Mouse (Mus musculus) intestine, postnatal 0 days (tissue): Measurements from ENCODE around the gene Npas2. TPM values are rescaled to one million over a fixed set of nuclear protein-coding genes. Genes with fewer than 3 reads are reported as not detected.

Experiments
- ATAC-seq: fragments of 200-750 bp; cut with Nextera tagmentation; 2 replicates; pipeline ENCODE4 v1.8.0; 2017; ENCODE audit warnings: mild to moderate bottlenecking, moderate TSS enrichment, moderate library complexity
- H3K27ac ChIP-seq: fragments of 300-500 bp; sonication (generic); 2 replicates; pipeline ENCODE4 v1.5.1; 2014; ENCODE audit warnings: mild to moderate bottlenecking, low read depth, low read length, moderate library complexity
- H3K27me3 ChIP-seq: fragments of 300-500 bp; sonication (generic); replicated peaks from 2 replicates; pipeline ENCODE4 v1.6.1; 2014; ENCODE audit warnings: low read length, mixed read lengths; ENCODE audit not compliant: control insufficient read depth, insufficient read depth
- H3K36me3 ChIP-seq: fragments of 300-500 bp; sonication (generic); 2 replicates; pipeline ENCODE4 v1.6.1; 2014; ENCODE audit warnings: mild to moderate bottlenecking, moderate library complexity; ENCODE audit not compliant: control insufficient read depth, insufficient read depth
- H3K4me1 ChIP-seq: fragments of 300-500 bp; sonication (generic); replicated peaks from 2 replicates; pipeline ENCODE4 v1.6.1; 2014; ENCODE audit warnings: antibody characterized with exemption, low read length, mixed read lengths; ENCODE audit not compliant: control insufficient read depth, insufficient read depth
- H3K4me2 ChIP-seq: fragments of 300-500 bp; sonication (generic); replicated peaks from 2 replicates; pipeline ENCODE4 v1.6.1; 2014; ENCODE audit warnings: low read depth, mild to moderate bottlenecking, moderate library complexity
- H3K4me3 ChIP-seq: fragments of 300-500 bp; sonication (generic); 2 replicates; pipeline ENCODE4 v1.5.1; 2014; ENCODE audit warnings: low read depth, low read length
- H3K9ac ChIP-seq: fragments of 300-500 bp; sonication (generic); 2 replicates; pipeline ENCODE4 v1.6.1; 2014; ENCODE audit warnings: mild to moderate bottlenecking, low read depth, low read length
- H3K9me3 ChIP-seq: fragments of 300-500 bp; sonication (generic); 2 replicates; pipeline ENCODE4 v1.6.1; 2016; ENCODE audit warnings: mixed run types; ENCODE audit not compliant: control insufficient read depth
- CTCF ChIP-seq: sonication (generic); IDR thresholded peaks from 2 replicates; pipeline ENCODE4 v1.5.1; 2016; ENCODE audit warnings: low read depth, mild to moderate bottlenecking, control low read depth, antibody characterized with exemption, moderate library complexity
- WGBS: fragments of 180-500 bp; shearing (Covaris S2); extraction: QIAGEN DNeasy Blood & Tissue Kit; methylation state at CpG from one replicate; pipeline ENCODE4 v1.1.7; 2014; 5-methylcytosine and 5-hydroxymethylcytosine counted together
- polyA plus RNA-seq: library from polyadenylated mRNA; unstranded; fragments of >200 nt; fragmentation: Nextera tagmentation; extraction: Ambion mirVana; gene quantifications from 2 replicates; pipeline ENCODE4 v1.2.1, GENCODE M21; 2015

Gene Npas2
- polyA plus RNA-seq, 1 experiment from 2014 or later, result 4.1 TPM

DNA sequence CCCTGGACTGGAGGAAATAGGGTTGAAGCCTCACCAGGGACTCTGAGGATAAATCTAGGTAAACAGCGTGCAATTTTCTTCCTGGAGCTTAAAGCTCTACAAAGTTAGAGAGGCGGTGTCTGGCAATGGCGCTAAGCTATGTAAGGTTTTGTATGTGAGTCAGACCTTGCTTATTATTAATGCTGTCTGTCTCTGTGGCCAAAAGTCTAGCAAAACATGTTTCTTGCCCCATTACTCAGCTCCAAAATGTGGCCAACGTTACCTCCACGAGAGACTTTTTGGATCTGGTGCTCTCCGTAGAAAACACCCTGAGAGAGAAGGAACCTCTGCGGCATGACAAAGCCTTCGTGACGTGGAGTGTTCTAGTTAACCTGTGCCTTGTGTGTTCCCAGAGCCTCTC lies 93.5 kb downstream of the Npas2 start:
- Histone ChIP-seq H3K27ac (no peak overlapping the region), H3K9me3 (no peaks in the 10 kb centered on the region), H3K9ac (no peak overlapping the region), H3K4me2 (no peak overlapping the region), H3K27me3 (no peaks in the 10 kb centered on the region), H3K4me3 (no peak overlapping the region), H3K4me1 (no peaks in the 10 kb centered on the region), H3K36me3 (no peaks in the 10 kb centered on the region; the same call in 1 of the 2 replicates)
- no peak for TF ChIP-seq CTCF
- WGBS, result 93% methylated on average over 9 of the region's 9 CpGs
- ATAC-seq, result no peak

DNA sequence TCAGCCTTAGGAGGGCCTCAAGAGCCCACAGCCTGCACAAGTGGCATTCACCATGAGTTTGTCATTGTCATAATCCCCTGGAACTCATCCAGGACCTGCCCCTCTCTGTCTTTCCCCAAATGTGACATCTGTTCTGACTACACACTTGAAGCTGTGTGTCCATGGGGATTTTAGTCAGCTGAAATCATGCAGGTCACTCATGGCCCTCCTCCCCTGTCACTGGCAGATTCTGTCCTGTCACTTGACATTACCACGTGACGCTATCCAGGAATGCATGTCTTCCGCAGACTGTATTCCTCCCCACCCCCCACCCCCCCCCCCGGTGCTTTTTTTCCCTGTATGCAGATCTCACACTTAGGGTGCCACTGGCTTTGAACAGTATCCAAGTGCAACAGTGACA lies 94.3 kb downstream of the Npas2 start:
- no peaks in the 10 kb centered on the region for H3K9me3 ChIP-seq
- no peak overlapping the region for H3K9ac ChIP-seq
- no peak overlapping the region for H3K27ac ChIP-seq
- H3K4me3 ChIP-seq, result no peak overlapping the region
- no peak overlapping the region for H3K4me2 ChIP-seq
- H3K36me3 ChIP-seq, result no peaks in the 10 kb centered on the region; the same call in 1 of the 2 replicates
- no peaks in the 10 kb centered on the region for H3K27me3 ChIP-seq
- TF ChIP-seq CTCF, result no peak
- no peaks in the 10 kb centered on the region for H3K4me1 ChIP-seq
- no peak for ATAC-seq
- whole genome bisulfite sequencing, result 54% methylated on average over 4 of the region's 4 CpGs

DNA sequence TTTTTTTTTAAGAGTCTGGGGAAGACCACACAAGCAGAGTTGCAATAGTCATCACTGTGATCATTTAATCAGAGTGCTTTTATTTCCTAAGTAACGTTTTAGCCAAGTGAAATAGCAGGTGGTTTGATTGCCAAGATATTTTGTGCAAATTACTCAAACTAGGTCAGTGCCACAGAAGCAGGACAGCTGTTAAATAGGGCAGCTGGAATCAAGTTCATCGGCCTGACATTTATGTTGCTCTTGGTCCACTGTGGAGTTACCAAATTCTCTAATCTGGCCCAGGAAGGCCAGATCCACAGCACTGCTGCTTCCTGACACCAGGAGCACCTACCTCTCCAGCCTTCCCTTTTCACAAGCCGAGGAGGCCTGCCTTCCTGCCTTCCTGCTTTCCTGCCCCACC lies 94.9 kb downstream of the Npas2 start:
- H3K36me3 ChIP-seq, result no peaks in the 10 kb centered on the region; the same call in 1 of the 2 replicates
- ATAC-seq, result no peak
- no peak overlapping the region for H3K4me2 ChIP-seq
- H3K4me1 ChIP-seq, result no peaks in the 10 kb centered on the region
- no peaks in the 10 kb centered on the region for H3K9me3 ChIP-seq
- no peak for TF ChIP-seq CTCF
- no peak overlapping the region for H3K4me3 ChIP-seq
- 61% methylated on average over 3 of the region's 3 CpGs for WGBS
- no peaks in the 10 kb centered on the region for H3K27me3 ChIP-seq
- H3K27ac ChIP-seq, result no peak overlapping the region
- H3K9ac ChIP-seq, result no peak overlapping the region

DNA sequence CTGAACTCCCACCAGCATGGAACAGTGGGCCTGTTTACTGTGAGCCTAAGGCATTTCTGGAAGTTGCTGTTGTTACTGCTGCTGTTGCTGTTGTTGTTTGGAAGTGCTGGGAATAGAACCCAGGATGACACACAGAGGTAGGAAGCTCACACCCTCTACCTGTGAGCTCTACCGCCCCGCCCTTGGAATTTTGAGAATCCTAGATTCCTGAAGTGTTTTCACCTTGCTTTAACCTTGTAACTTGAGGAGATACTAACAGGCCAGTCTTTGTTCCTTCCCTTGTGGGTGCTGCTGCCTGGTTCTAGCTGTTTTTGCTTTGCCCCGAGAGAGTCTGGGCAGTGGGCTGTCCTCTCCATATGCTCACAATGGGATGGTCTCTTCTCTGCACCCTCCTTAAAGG lies 98.5 kb downstream of the Npas2 start:
- no peak overlapping the region for H3K4me2 ChIP-seq
- WGBS, result 55% methylated on average over 3 of the region's 3 CpGs
- TF ChIP-seq CTCF, result no peak
- ATAC-seq, result no peak
- no peaks in the 10 kb centered on the region for H3K9me3 ChIP-seq
- no peak overlapping the region for H3K4me3 ChIP-seq
- no peak overlapping the region for H3K9ac ChIP-seq
- no peak overlapping the region for H3K27ac ChIP-seq
- H3K4me1 ChIP-seq, result no peaks in the 10 kb centered on the region
- no peaks in the 10 kb centered on the region for H3K36me3 ChIP-seq
- H3K27me3 ChIP-seq, result no peaks in the 10 kb centered on the region

DNA sequence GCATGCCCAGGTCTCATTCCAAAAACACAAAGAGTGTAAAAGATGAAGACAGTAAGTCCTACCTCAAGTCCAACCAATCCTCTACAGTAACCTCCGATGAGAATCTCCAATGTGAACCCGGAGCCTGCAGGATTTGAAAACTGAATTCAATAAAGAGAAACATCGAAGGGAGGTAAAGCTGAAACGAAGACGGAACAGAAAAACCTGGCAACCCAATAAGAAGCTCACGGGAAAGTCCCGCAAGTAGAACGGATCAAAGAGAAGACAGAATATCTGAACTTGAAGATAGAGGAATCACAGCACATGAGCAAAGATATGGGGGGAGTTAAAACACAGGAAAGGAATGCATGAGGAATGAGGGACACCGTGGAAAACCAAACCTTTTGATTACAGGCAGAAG lies 104.8 kb downstream of the Npas2 start:
- Histone ChIP-seq H3K27me3 (no peaks in the 10 kb centered on the region), H3K9ac (no peak overlapping the region), H3K4me3 (no peak overlapping the region), H3K4me2 (no peak overlapping the region), H3K9me3 (no peaks in the 10 kb centered on the region), H3K27ac (no peak overlapping the region), H3K36me3 (no peaks in the 10 kb centered on the region), H3K4me1 (no peaks in the 10 kb centered on the region)
- ATAC-seq, result no peak
- TF ChIP-seq CTCF, result no peak
- WGBS, result 92% methylated on average over 9 of the region's 9 CpGs

DNA sequence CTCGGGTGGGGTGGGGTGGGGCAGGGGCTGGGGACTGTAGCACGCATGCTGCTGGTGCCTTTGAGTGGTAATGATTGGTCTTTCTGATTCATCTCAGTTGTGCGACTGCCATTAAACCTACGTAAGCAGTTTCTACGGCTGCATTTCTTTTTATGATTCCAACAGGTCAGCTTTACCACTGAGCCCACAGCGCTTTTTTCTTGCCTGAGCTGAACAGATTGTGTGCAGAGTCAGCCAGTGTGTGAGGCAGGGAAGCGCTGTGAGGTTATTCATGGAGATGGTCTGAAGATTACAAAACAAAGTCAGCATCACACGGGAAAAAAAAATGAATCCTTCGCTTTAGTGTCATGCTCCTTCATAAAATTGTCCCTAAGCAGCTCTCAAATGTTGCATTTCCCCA lies 106.7 kb downstream of the Npas2 start:
- TF ChIP-seq CTCF, result no peak
- Histone ChIP-seq H3K4me2 (no peak overlapping the region), H3K27ac (no peak overlapping the region), H3K36me3 (no peaks in the 10 kb centered on the region), H3K4me1 (no peaks in the 10 kb centered on the region), H3K4me3 (no peak overlapping the region), H3K9ac (no peak overlapping the region), H3K27me3 (no peaks in the 10 kb centered on the region), H3K9me3 (no peaks in the 10 kb centered on the region)
- no peak for ATAC-seq
- WGBS, result 63% methylated on average over 9 of the region's 9 CpGs

DNA sequence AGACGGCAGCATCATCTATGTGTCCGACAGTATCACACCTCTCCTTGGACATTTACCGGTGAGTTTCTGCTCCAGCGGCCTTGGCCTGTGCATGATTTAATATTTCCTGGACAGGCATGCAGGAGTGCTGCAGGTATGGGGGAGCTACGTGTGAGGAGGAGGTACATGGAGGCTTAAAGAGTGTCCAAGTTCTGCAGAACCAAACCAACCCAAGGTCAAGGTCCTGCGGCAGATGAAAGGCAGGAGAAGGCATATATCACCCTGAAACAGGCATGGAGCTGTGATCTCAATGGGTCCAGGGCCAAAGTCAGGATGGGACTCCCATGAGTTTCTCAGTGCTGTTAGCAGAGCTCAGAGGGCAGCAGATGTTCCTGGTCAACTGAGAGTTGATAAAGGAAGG lies 107.1 kb downstream of the Npas2 start:
- no peak for ATAC-seq
- Histone ChIP-seq H3K36me3 (no peaks in the 10 kb centered on the region), H3K27ac (no peak overlapping the region), H3K4me2 (no peak overlapping the region), H3K27me3 (no peaks in the 10 kb centered on the region), H3K9me3 (no peaks in the 10 kb centered on the region), H3K4me1 (no peaks in the 10 kb centered on the region), H3K4me3 (no peak overlapping the region), H3K9ac (no peak overlapping the region)
- 88% methylated on average over 6 of the region's 6 CpGs for WGBS
- no peak for TF ChIP-seq CTCF
